Mouse (Mus musculus) small intestine, adult 2 months (tissue): ENCODE data around the gene Donson. TPM values are rescaled to one million over a fixed set of nuclear protein-coding genes. Genes with fewer than 3 reads are reported as not detected.
A peak's percentile ranks its signal among the peaks of the same experiment; 100 is the strongest.

Experiments
- H3K27ac ChIP-seq: fragments of 200-500 bp; 2 replicates; pipeline ENCODE4 v1.5.1; 2012; ENCODE audit warnings: low read depth, low read length, control low read depth, inconsistent platforms; ENCODE audit not compliant: insufficient read depth
- H3K27me3 ChIP-seq: fragments of 200-500 bp; 2 replicates; pipeline ENCODE4 v1.6.1; 2012; ENCODE audit warnings: mild to moderate bottlenecking, moderate library complexity, low read length, inconsistent platforms; ENCODE audit not compliant: control insufficient read depth, insufficient read depth
- H3K36me3 ChIP-seq: fragments of 200-500 bp; 2 replicates; pipeline ENCODE4 v1.6.1; 2012; ENCODE audit warnings: mild to moderate bottlenecking, low read length, control low read depth, inconsistent platforms; ENCODE audit not compliant: control insufficient read depth, insufficient read depth
- H3K4me1 ChIP-seq: fragments of 200-500 bp; 2 replicates; pipeline ENCODE4 v1.6.1; 2012; ENCODE audit warnings: low read length, inconsistent platforms, mixed read lengths; ENCODE audit not compliant: control insufficient read depth, insufficient read depth, insufficient read length
- H3K4me3 ChIP-seq: fragments of 200-500 bp; 2 replicates; pipeline ENCODE4 v1.5.1; 2012; ENCODE audit warnings: low read depth, mild to moderate bottlenecking, control low read depth, inconsistent platforms, low read length, moderate library complexity
- CTCF ChIP-seq: fragments of 200-500 bp; IDR thresholded peaks from 2 replicates; pipeline ENCODE4 v1.5.1; 2012; ENCODE audit warnings: low read depth, mild to moderate bottlenecking, control low read depth, inconsistent platforms, low read length, moderate library complexity, mixed read lengths; ENCODE audit not compliant: insufficient replicate concordance, insufficient read length; ENCODE audit errors: extremely low read depth
- POLR2A ChIP-seq: fragments of 200-500 bp; IDR thresholded peaks from 2 replicates; pipeline ENCODE4 v1.6.1; 2012; ENCODE audit warnings: low read depth, mild to moderate bottlenecking, control low read depth, inconsistent platforms, low read length, moderate library complexity
- WGBS: fragments of 180-500 bp; shearing (Covaris S2); methylation state at CpG from one replicate; pipeline ENCODE4 v1.1.7; 2018; 5-methylcytosine and 5-hydroxymethylcytosine counted together
- polyA plus RNA-seq: library from polyadenylated mRNA; depleted of rRNA; stranded (reverse); fragments of >200 nt; gene quantifications from 2 replicates; pipeline ENCODE4 v1.2.3, GENCODE M21; 2012

Donson gene
- polyA plus RNA-seq, 1 experiment = 8.6 TPM

DNA sequence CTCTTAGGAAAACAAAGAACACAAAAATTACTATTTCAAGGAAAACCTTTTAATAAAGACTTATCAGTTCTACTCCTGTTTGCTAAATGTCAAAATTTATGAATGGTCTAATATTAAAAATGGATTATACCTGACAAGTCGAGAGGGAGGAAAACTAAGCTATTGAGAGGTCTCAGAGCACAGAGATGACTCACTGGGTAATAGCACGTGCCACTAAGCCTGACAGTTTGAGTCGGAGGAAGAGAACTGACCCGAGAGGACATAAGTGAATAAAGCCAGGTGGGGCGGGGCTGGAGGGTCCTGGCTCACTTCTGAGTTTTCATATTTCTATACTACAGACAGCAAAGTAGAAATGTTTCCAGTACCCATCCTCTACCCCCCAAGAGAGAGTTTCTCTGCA is 2.2 kb downstream of the Donson start:
- Histone ChIP-seq H3K36me3 (peaks cover 25% of the 10 kb centered on the region), H3K27me3 (no peaks in the 10 kb centered on the region), H3K27ac (no peak overlapping the region), H3K4me3 (no peak overlapping the region), H3K4me1 (peaks cover 5% of the 10 kb centered on the region; the same call in 1 of the 2 replicates)
- TF ChIP-seq POLR2A (no peak), CTCF (no peak)
- WGBS = 69% methylated on average over 5 of the region's 5 CpGs

DNA sequence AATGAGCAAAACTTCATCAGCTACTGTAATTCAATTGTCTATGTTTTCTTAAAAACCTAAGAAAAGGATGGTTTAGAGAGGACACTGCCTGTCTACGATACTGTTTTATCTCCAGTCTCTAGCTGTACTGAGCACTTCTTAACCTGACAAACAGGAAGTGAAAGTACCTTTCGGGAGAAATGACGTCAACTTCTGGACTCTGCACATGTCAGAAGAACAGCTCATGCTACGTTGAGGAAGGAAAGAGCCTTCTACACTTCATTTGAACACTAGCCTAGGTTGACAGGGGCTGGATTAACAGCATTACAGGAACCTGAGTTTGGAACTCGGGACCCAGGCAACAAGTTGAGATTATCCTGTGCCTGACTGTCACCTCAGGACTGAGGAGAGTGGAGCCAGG is 3.0 kb downstream of the Donson start:
- TF ChIP-seq POLR2A (no peak), CTCF (no peak)
- WGBS = 22% methylated on average over 5 of the region's 5 CpGs
- H3K27me3 ChIP-seq = no peaks in the 10 kb centered on the region
- H3K27ac ChIP-seq = peak overlapping the region; percentile 60
- peaks cover 29% of the 10 kb centered on the region for H3K36me3 ChIP-seq
- peaks cover 5% of the 10 kb centered on the region; the same call in 1 of the 2 replicates for H3K4me1 ChIP-seq
- no peak overlapping the region for H3K4me3 ChIP-seq

DNA sequence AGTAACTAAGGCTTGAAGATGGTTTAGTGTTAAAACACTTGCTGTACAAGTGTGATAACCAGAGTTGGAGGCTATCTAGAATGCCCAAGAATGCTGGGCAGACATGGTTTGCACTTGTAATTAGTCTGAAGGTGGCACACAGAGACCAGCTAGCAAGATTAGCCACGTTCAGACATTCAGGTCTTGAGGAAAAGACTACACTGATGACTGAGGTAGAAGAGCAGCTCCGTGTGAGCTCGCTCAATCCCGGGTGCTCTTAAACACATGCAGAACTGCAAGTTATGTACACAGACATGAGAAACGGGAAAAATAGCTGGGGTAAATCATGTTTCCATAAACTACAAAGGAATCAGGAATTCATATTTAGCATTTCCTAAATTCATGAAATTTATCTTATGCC is 7.9 kb downstream of the Donson start:
- H3K27me3 ChIP-seq = no peaks in the 10 kb centered on the region
- H3K4me3 ChIP-seq = no peak overlapping the region
- no peak for TF ChIP-seq POLR2A
- no peak for TF ChIP-seq CTCF
- 67% methylated on average over 5 of the region's 5 CpGs for WGBS
- H3K4me1 ChIP-seq = peaks cover under 1% of the 10 kb centered on the region; the same call in 1 of the 2 replicates
- H3K27ac ChIP-seq = no peak overlapping the region
- peaks cover 61% of the 10 kb centered on the region for H3K36me3 ChIP-seq

DNA sequence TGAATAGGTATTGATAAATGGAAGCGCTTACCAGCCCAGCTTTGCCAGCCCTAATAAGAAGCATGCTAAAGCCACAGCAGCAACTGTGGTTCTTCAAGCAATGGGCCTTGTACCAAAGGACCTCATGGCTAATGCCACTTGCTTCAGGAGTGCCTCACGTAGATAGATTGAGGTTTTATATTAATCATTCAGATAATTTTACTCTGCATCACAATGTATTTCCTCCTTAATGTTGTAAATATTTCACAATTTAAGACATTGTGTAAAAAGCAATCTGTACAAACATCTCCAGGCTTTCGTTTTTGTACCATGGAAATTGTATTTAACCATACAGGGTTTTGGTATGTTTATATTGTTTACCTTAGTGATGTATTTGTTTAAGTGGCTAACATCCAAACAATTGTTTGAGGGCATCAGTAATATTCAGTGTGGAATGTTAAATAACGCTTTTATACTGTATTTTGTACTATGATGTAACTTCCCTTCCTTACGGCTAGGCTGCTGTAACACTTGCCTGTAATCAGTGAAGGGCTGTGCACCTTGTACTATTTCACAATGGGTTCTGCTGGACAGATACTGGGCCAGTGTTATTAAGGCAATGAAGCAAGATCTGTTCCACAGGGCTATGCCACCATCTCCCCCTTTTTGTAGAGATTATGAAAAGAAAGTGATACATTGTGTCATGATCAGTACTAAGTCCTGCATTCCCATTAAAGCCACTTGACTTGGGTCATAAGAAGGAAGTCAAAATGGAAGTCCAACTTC is 10.2 kb downstream of the Donson start:
- Histone ChIP-seq H3K4me3 (no peak overlapping the region), H3K27me3 (no peaks in the 10 kb centered on the region), H3K27ac (no peak overlapping the region), H3K4me1 (no peaks in the 10 kb centered on the region), H3K36me3 (peaks cover 67% of the 10 kb centered on the region)
- no peak for TF ChIP-seq CTCF
- no peak for TF ChIP-seq POLR2A
- 49% methylated on average over 5 of the region's 5 CpGs for WGBS

DNA sequence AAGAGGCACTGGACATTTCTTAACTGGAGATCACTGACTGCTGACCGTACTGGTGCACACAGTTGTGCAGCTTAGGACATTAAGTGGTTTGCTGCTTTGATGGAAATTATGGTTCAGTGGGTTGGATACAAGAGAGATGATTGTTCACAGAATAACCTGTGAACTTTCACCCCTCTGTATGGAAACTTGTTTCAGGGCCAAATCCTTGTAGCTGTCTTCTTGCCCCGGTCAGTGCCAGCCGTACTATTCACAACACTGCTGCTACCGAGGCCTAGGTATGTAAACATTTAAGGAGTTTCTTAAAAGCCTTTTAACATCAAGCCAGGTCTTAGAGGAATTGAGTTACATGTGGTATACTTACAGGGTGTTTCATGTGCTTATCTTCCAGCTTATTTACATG is 14.1 kb downstream of the Donson start:
- H3K4me1 ChIP-seq = no peaks in the 10 kb centered on the region
- no peak overlapping the region for H3K27ac ChIP-seq
- no peak overlapping the region for H3K4me3 ChIP-seq
- peaks cover 70% of the 10 kb centered on the region for H3K36me3 ChIP-seq
- no peak for TF ChIP-seq POLR2A
- no peak for TF ChIP-seq CTCF
- 45% methylated on average over 4 of the region's 4 CpGs for WGBS
- no peaks in the 10 kb centered on the region for H3K27me3 ChIP-seq

DNA sequence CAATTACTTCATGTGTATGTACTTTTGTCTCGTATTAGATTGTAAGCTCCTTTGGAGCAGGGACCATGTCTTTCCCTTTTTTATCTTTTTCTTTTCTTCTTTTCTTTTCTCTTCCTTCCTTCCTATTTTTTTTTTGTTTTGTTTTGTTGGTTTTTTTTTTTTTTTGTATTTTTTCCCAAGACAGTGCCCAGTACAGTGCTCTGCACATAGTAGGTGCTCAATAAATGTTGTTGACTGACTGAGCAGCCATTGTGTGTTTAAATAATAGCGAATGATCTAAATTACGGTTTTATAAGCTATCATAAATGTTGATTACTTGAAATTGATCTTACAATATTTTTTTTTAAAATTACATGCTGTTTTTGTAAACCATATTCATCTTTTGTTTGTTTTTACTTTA is 24.8 kb downstream of the Donson start:
- Histone ChIP-seq H3K27me3 (no peaks in the 10 kb centered on the region), H3K36me3 (peaks cover 72% of the 10 kb centered on the region), H3K4me1 (no peaks in the 10 kb centered on the region), H3K27ac (no peak overlapping the region), H3K4me3 (no peak overlapping the region)
- TF ChIP-seq POLR2A (no peak), CTCF (no peak)
- WGBS = 78% methylated on average over 3 of the region's 3 CpGs

DNA sequence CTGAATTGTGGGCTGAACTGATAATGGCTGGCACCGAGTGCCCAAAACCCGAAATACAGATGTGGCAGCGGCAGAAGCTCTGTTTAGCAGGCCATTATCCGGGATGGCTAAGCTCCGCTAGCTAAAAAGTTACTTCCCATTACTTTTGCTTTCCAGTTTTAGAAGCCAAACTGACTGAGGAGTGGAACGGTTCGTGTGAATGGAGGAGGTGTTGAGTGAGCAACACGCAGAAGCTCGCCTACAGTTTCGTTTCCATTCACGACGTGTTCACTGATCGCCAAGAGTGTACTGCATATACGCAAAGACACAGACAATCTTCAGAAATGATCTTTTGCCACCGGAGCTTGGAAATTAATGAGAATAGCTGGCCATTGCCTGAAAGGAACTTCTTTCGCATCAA is 26.2 kb downstream of the Donson start:
- Histone ChIP-seq H3K4me1 (no peaks in the 10 kb centered on the region), H3K36me3 (peaks cover 78% of the 10 kb centered on the region), H3K27ac (no peak overlapping the region), H3K4me3 (no peak overlapping the region), H3K27me3 (no peaks in the 10 kb centered on the region)
- TF ChIP-seq CTCF = no peak
- TF ChIP-seq POLR2A = no peak
- 95% methylated on average over 16 of the region's 16 CpGs for WGBS
